Mouse (Mus musculus): ENCODE results near the gene Ptdss2.

DNA sequence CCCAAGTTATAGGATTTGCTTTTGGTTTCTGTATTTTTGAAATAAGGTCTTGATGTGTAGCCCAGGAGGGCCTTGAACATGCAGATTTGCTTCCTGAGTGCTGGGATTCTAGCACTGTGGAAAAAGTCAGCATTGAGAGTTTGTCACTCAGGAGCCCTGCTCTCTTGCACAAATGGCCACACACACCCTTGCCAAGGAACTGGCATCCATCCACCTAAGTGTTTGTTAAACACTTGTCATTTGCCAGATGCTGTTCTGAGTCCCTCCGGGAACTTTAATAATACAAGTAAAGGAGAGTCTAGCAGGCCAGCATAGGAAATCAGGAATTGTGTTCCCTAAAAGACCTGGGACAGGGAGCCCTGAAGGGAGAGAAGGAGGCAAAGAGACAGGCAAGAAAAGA, 47.1 kb downstream of the Ptdss2 start:
- TF ChIP-seq CTCF (IDR thresholded peaks at IDR 0.05; ENCODE audit: control insufficient read depth, insufficient read depth, low read length), result no peak
- TF ChIP-seq POLR2A (IDR thresholded peaks at IDR 0.05; ENCODE audit: borderline replicate concordance, control insufficient read depth, low read depth, low read length), result no peak
